Mouse (Mus musculus) neural tube, embryonic 11.5 days (tissue): ENCODE data around the gene C1ra. TPM values are rescaled to one million over a fixed set of nuclear protein-coding genes. Genes with fewer than 3 reads are reported as not detected.
"Not testable (repeated sequence)": the region's sequence is repeated elsewhere in the genome, so short reads cannot be mapped to it uniquely, and the experiment has no call there.

Experiments
- ATAC-seq: fragments of 200-750 bp; cut with Nextera tagmentation; 2 replicates; pipeline ENCODE4 v1.8.0; 2017; ENCODE audit warnings: moderate number of reproducible peaks, mild to moderate bottlenecking, moderate TSS enrichment, moderate library complexity; ENCODE audit not compliant: insufficient read depth, low FRiP score, low TSS enrichment
- DNase-seq: peaks from one replicate; pipeline ENCODE4 v3.0.0-alpha.2; 2015; ENCODE audit warnings: low spot score
- H3K27ac ChIP-seq: fragments of 300-500 bp; sonication (generic); 2 replicates; pipeline ENCODE4 v1.5.1; 2014; ENCODE audit warnings: low read depth, mild to moderate bottlenecking, low read length
- H3K27me3 ChIP-seq: fragments of 300-500 bp; sonication (generic); 2 replicates; pipeline ENCODE4 v1.6.1; 2014; ENCODE audit warnings: mild to moderate bottlenecking, low read length, mixed read lengths; ENCODE audit not compliant: control insufficient read depth, insufficient read depth
- H3K36me3 ChIP-seq: fragments of 300-500 bp; sonication (generic); 2 replicates; pipeline ENCODE4 v1.6.1; 2014; ENCODE audit warnings: mild to moderate bottlenecking, low read length, moderate library complexity, mixed read lengths; ENCODE audit not compliant: control insufficient read depth, insufficient read depth
- H3K4me1 ChIP-seq: fragments of 300-500 bp; sonication (generic); 2 replicates; pipeline ENCODE4 v1.6.1; 2014; ENCODE audit warnings: low read length, mixed read lengths; ENCODE audit not compliant: control insufficient read depth, insufficient read depth
- H3K4me2 ChIP-seq: fragments of 300-500 bp; sonication (generic); 2 replicates; pipeline ENCODE4 v1.6.1; 2014; ENCODE audit warnings: low read depth, mild to moderate bottlenecking, moderate library complexity
- H3K4me3 ChIP-seq: fragments of 300-500 bp; sonication (generic); 2 replicates; pipeline ENCODE4 v1.5.1; 2014; ENCODE audit warnings: low read depth, low read length
- H3K9ac ChIP-seq: fragments of 300-500 bp; sonication (generic); 2 replicates; pipeline ENCODE4 v1.6.1; 2014; ENCODE audit warnings: mild to moderate bottlenecking, low read length
- H3K9me3 ChIP-seq: fragments of 300-500 bp; sonication (generic); 2 replicates; pipeline ENCODE4 v1.6.1; 2016; ENCODE audit warnings: low read length; ENCODE audit not compliant: control insufficient read depth
- WGBS: fragments of 180-500 bp; shearing (Covaris S2); extraction: QIAGEN DNeasy Blood & Tissue Kit; methylation state at CpG from one replicate; pipeline ENCODE4 v1.1.7; 2014; 5-methylcytosine and 5-hydroxymethylcytosine counted together
- polyA plus RNA-seq: library from polyadenylated mRNA; unstranded; fragments of >200 nt; fragmentation: Nextera tagmentation; extraction: Ambion mirVana; gene quantifications from 2 replicates; pipeline ENCODE4 v1.2.1, GENCODE M21; 2014

Gene C1ra
- polyA plus RNA-seq, 1 experiment from 2014 or later, result 0.12 TPM

DNA sequence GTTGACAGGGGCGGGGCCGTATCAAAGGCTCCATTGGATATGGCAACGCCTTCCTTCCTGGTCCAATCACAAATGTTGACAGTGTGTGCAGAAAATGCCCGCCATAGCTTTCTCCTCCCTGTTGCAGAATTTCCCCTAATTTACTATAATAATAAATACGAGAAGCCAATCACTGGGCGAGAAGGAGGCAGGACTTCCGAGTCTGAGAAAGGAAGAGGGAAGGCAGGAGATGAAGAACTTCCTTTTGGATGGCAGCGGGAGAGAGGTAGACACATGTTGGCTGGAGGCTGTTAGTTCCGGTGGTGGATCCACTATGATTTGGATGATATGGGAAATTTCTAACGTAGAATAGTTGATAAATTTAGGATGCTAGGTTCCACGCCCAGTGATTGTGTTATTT is 37.6 kb upstream of the C1ra start:
- H3K27ac ChIP-seq, result no peak overlapping the region
- 90% methylated on average over 11 of the region's 11 CpGs for WGBS
- H3K36me3 ChIP-seq, result no peaks in the 10 kb centered on the region
- DNase-seq (no peak), ATAC-seq (no peak)
- H3K4me2 ChIP-seq, result no peak overlapping the region
- no peaks in the 10 kb centered on the region for H3K27me3 ChIP-seq
- no peak overlapping the region for H3K9ac ChIP-seq
- no peaks in the 10 kb centered on the region for H3K9me3 ChIP-seq
- H3K4me1 ChIP-seq, result no peaks in the 10 kb centered on the region
- H3K4me3 ChIP-seq, result no peak overlapping the region

GRCm38 (mm10) chr6:124475335-124476075 is 36.7 kb upstream of the C1ra start:
- not testable (repeated sequence) for H3K9ac ChIP-seq, H3K27ac ChIP-seq, DNase-seq, H3K27me3 ChIP-seq, ATAC-seq, H3K4me2 ChIP-seq, H3K36me3 ChIP-seq, H3K9me3 ChIP-seq, H3K4me3 ChIP-seq, H3K4me1 ChIP-seq
- 93% methylated on average over 8 of the region's 11 CpGs for WGBS

DNA sequence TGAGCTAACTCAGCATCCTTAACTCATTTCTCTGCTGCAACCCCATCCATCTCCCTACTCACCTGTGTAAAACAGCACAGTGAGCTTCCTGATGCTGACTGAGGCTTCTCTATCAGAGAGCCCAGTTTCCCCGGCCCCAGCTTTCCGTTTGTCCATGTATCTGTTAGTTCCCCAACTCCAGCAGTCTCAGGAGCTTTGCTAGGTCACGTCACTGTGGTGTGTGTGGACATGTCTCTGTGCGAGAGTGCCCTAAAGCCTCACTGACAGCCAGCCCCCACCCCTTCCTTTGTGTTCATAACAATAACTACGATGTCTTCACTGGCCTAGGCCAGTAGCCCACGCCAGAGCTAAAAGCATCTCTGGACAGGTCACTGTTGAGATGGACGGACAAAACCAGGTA is 36.0 kb upstream of the C1ra start:
- Histone ChIP-seq H3K4me2 (no peak overlapping the region), H3K27ac (no peak overlapping the region), H3K36me3 (no peaks in the 10 kb centered on the region), H3K9me3 (no peaks in the 10 kb centered on the region), H3K9ac (no peak overlapping the region), H3K4me1 (no peaks in the 10 kb centered on the region), H3K27me3 (no peaks in the 10 kb centered on the region), H3K4me3 (no peak overlapping the region)
- WGBS, result 78% methylated on average over 7 of the region's 7 CpGs
- DNase-seq, result no peak
- ATAC-seq, result no peak

- Histone ChIP-seq H3K27ac (no peak overlapping the region), H3K9ac (no peak overlapping the region), H3K9me3 (no peaks in the 10 kb centered on the region), H3K4me1 (no peaks in the 10 kb centered on the region), H3K4me3 (no peak overlapping the region), H3K4me2 (no peak overlapping the region), H3K36me3 (no peaks in the 10 kb centered on the region), H3K27me3 (no peaks in the 10 kb centered on the region)
- 89% methylated on average over 11 of the region's 11 CpGs for WGBS
- no peak for DNase-seq
- no peak for ATAC-seq
These were observed 35.4 kb upstream of the C1ra start for GRCm38 (mm10) chr6:124476796-124477195.

GRCm38 (mm10) chr6:124477221-124477655 is 35.0 kb upstream of the C1ra start:
- no peak overlapping the region for H3K27ac ChIP-seq
- no peak for DNase-seq
- no peaks in the 10 kb centered on the region for H3K4me1 ChIP-seq
- no peak for ATAC-seq
- WGBS, result 66% methylated on average over 5 of the region's 5 CpGs
- H3K9ac ChIP-seq, result no peak overlapping the region
- no peak overlapping the region for H3K4me3 ChIP-seq
- H3K9me3 ChIP-seq, result no peaks in the 10 kb centered on the region
- no peaks in the 10 kb centered on the region for H3K27me3 ChIP-seq
- H3K4me2 ChIP-seq, result no peak overlapping the region
- H3K36me3 ChIP-seq, result no peaks in the 10 kb centered on the region

GRCm38 (mm10) chr6:124477922-124478651 is 34.1 kb upstream of the C1ra start:
- Histone ChIP-seq H3K9me3 (no peaks in the 10 kb centered on the region), H3K27ac (no peak overlapping the region), H3K9ac (no peak overlapping the region), H3K4me1 (no peaks in the 10 kb centered on the region), H3K4me2 (no peak overlapping the region), H3K36me3 (no peaks in the 10 kb centered on the region), H3K27me3 (no peaks in the 10 kb centered on the region), H3K4me3 (no peak overlapping the region)
- ATAC-seq (no peak), DNase-seq (no peak)
- 80% methylated on average over 17 of the region's 17 CpGs for WGBS

DNA sequence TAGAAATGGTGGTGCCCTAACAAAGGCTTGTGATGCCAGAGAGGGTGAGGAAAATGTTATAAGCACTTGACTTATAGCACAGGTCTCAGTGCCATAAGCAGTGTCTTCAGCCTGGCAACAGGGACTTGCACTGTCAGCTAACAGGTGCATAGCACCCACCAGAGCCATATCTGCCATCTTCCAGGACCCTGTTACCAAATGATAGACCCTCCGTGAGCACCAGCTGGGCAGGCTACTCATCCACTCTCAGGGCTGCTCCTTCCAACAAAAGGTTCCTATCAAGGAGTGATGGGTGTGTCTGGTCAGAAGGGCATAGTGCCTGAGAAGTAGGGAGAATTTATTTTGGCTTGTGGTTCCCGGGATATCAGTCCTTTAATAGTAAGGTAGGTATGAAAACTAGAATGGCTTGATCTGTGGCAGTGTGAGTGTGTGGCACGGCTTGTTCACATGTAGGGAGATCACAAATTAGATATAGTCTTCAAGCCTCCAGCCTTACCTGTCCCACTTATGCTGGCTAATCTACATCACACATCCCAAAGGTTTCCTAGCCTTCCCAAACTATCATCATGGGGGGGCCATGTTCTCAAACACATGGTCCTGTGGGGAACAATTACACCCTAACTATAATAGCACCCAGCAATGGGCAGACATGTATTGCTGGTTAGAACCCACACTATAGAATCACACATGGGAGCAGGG is 33.2 kb upstream of the C1ra start:
- 92% methylated on average over 3 of the region's 3 CpGs for WGBS
- Histone ChIP-seq H3K9me3 (no peaks in the 10 kb centered on the region), H3K4me2 (no peak overlapping the region), H3K27me3 (no peaks in the 10 kb centered on the region), H3K4me3 (no peak overlapping the region), H3K36me3 (no peaks in the 10 kb centered on the region), H3K9ac (no peak overlapping the region), H3K27ac (no peak overlapping the region), H3K4me1 (no peaks in the 10 kb centered on the region)
- ATAC-seq, result no peak
- DNase-seq, result no peak

- no peak overlapping the region for H3K4me2 ChIP-seq
- no peaks in the 10 kb centered on the region for H3K27me3 ChIP-seq
- no peak for ATAC-seq
- no peak overlapping the region for H3K4me3 ChIP-seq
- H3K27ac ChIP-seq, result no peak overlapping the region
- H3K36me3 ChIP-seq, result no peaks in the 10 kb centered on the region
- WGBS, result 78% methylated on average over 3 of the region's 3 CpGs
- no peaks in the 10 kb centered on the region for H3K4me1 ChIP-seq
- H3K9me3 ChIP-seq, result no peaks in the 10 kb centered on the region
- no peak overlapping the region for H3K9ac ChIP-seq
- DNase-seq, result no peak
These were observed 32.7 kb upstream of the C1ra start for GRCm38 (mm10) chr6:124479573-124479930.
